Mouse (Mus musculus) embryo, embryonic 10 days (tissue): ENCODE measurements around the gene Vmn1r132.
"Not testable (repeated sequence)": the region's sequence is repeated elsewhere in the genome, so short reads cannot be mapped to it uniquely, and the experiment has no call there.

Experiments used
- DNase-seq: peaks from one replicate; pipeline ENCODE4 v3.0.0-alpha.2; 2015; ENCODE audit warnings: low spot score

Vmn1r132 gene

DNA sequence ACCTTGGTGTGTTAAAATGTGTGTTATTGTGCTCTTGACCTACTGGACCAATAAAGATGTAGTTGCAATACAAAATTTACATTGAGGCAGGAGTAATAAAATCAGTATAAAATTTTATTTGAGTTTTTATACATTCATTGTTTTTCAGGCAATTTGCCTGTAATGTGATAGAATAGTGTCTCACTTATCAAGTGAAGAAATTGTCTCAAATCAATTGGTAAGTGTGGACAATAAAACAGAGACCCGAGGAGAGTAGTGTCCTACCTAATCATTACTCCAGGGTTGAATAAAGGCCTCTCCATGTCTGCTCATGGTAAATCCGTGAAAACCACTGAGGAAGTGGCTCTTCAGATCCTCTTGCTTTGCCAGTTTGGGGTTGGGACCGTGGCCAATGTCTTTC, at the start of gene Vmn1r132:
Gene Vmn1r132 (plus strand): TSS at position 301 of the 400 bp plus-strand sequence.
- DNase-seq: not testable (repeated sequence)
